Mouse (Mus musculus): ENCODE measurements around the gene Tbcb. TPM values are rescaled to one million over a fixed set of nuclear protein-coding genes. Genes with fewer than 3 reads are reported as not detected.

Tbcb gene
- polyA plus RNA-seq, 1 experiment from 2014 or later, result 151 TPM

DNA sequence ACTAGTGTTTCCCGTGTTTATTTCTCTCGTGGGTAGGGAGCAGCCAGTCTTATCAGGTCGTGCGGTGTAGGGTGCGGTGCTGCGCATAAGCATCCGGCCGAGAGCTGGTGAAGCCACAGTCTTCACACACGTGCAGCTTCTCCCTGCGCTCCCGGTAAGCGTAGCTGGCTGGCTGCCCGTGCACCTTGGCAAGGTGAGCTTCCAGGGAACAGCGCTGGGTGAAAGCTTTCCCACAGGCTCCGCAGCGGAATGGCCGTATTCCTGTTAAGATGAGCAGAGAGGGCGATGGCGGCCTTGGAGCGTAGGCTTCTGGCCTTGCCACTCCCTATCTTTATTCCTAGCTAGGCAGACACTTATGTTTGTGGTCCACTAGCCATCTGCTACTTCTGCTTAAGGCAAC lies 1.3 kb upstream of the Tbcb start:
- no peak for ATAC-seq (ENCODE audit: insufficient read depth, low FRiP score)
- Histone ChIP-seq H3K4me2 (ENCODE audit: low read depth, low read length) (peak overlapping the region; percentile 81), H3K27me3 (ENCODE audit: control insufficient read depth, insufficient read depth, low read length) (no peaks in the 10 kb centered on the region), H3K4me1 (ENCODE audit: control insufficient read depth, insufficient read depth, low read length) (peaks cover 14% of the 10 kb centered on the region), H3K27ac (ENCODE audit: low read length) (no peak overlapping the region), H3K4me3 (replicated peaks; ENCODE audit: low read length) (no peak overlapping the region), H3K9me3 (replicated peaks; ENCODE audit: control insufficient read depth, low read length) (no peaks in the 10 kb centered on the region), H3K36me3 (ENCODE audit: control insufficient read depth, insufficient read depth, low read length) (no peaks in the 10 kb centered on the region), H3K9ac (ENCODE audit: low read length) (no peak overlapping the region)
- WGBS, result 84% methylated on average over 20 of the region's 20 CpGs

DNA sequence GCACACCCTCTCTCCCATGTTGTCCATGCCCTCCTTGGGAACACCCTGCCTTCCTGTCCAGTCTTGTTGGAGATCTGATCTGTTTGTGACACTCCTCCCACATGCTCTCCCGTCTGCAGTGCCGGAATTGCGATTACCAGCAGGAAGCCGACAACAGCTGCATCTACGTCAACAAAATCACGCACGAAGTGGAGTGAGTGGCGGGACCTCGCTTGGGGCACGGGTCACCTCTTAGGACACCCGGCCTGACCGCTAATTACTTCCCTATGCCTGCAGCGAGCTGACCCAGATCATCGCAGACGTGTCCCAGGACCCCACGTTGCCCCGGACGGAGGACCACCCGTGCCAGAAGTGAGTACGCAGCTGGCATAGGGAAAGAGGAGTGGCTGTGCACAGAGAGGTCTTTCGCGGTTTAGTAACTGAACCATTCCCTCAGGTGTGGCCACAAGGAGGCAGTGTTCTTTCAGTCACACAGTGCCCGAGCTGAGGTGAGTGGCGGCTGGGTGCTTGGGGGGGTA lies 618 bp upstream of the Tbcb start:
- peak; percentile 9; the same call in 1 of the 2 replicates for ATAC-seq (ENCODE audit: insufficient read depth, low FRiP score)
- WGBS, result 3% methylated on average over 24 of the region's 24 CpGs
- H3K27ac ChIP-seq (ENCODE audit: low read length), result peak overlapping the region; percentile 97
- no peaks in the 10 kb centered on the region for H3K36me3 ChIP-seq (ENCODE audit: control insufficient read depth, insufficient read depth, low read length)
- peak overlapping the region; percentile 84 for H3K9ac ChIP-seq (ENCODE audit: low read length)
- H3K4me2 ChIP-seq (ENCODE audit: low read depth, low read length), result peak overlapping the region; percentile 81
- H3K4me3 ChIP-seq (replicated peaks; ENCODE audit: low read length), result peak overlapping the region; percentile 83
- no peaks in the 10 kb centered on the region for H3K9me3 ChIP-seq (replicated peaks; ENCODE audit: control insufficient read depth, low read length)
- H3K4me1 ChIP-seq (ENCODE audit: control insufficient read depth, insufficient read depth, low read length), result peaks cover 14% of the 10 kb centered on the region
- no peaks in the 10 kb centered on the region for H3K27me3 ChIP-seq (ENCODE audit: control insufficient read depth, insufficient read depth, low read length)

- Histone ChIP-seq H3K4me1 (ENCODE audit: control insufficient read depth, insufficient read depth, low read length) (peaks cover 14% of the 10 kb centered on the region), H3K27me3 (ENCODE audit: control insufficient read depth, insufficient read depth, low read length) (no peaks in the 10 kb centered on the region), H3K4me3 (replicated peaks; ENCODE audit: low read length) (peak overlapping the region; percentile 83), H3K36me3 (ENCODE audit: control insufficient read depth, insufficient read depth, low read length) (peaks cover 9% of the 10 kb centered on the region; the same call in 1 of the 2 replicates), H3K27ac (ENCODE audit: low read length) (no peak overlapping the region; the same call in 1 of the 2 replicates), H3K9ac (ENCODE audit: low read length) (peak overlapping the region; percentile 81), H3K9me3 (replicated peaks; ENCODE audit: control insufficient read depth, low read length) (no peaks in the 10 kb centered on the region), H3K4me2 (ENCODE audit: low read depth, low read length) (peak overlapping the region; percentile 82)
- ATAC-seq (ENCODE audit: insufficient read depth, low FRiP score), result no peak
- WGBS, result 0% methylated on average over 16 of the region's 16 CpGs
These were observed 774 bp downstream of the Tbcb start for GRCm38 (mm10) chr7:30231328-30231668.

DNA sequence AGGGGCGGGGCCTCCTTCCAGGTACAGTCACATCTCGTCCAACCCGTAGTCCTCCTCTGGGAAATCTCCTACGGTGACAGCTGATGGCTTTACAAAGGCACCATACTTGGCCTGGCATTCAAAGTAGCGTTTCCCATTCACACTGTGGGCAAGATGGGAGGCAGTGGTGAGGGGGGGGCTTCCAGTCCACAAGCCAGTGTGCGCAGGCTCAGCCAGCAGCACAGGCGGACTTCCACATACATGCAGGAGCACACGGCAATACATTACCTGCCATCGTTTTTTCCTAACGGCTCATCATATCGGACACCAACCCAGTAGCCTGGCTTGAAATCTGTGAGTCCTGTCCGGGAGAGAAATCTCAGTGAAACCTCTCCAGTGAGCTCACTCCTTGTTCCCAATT lies 7.9 kb downstream of the Tbcb start:
- Histone ChIP-seq H3K4me1 (ENCODE audit: control insufficient read depth, insufficient read depth, low read length) (0 out of 2 replicates have a peak, but pooled peaks cover 6% of the 10 kb centered on the region), H3K4me2 (ENCODE audit: low read depth, low read length) (no peak overlapping the region), H3K9me3 (replicated peaks; ENCODE audit: control insufficient read depth, low read length) (no peaks in the 10 kb centered on the region), H3K27ac (ENCODE audit: low read length) (no peak overlapping the region), H3K9ac (ENCODE audit: low read length) (no peak overlapping the region), H3K27me3 (ENCODE audit: control insufficient read depth, insufficient read depth, low read length) (no peaks in the 10 kb centered on the region), H3K4me3 (replicated peaks; ENCODE audit: low read length) (no peak overlapping the region), H3K36me3 (ENCODE audit: control insufficient read depth, insufficient read depth, low read length) (peaks cover 28% of the 10 kb centered on the region)
- WGBS, result 91% methylated on average over 12 of the region's 12 CpGs
- no peak for ATAC-seq (ENCODE audit: insufficient read depth, low FRiP score)

DNA sequence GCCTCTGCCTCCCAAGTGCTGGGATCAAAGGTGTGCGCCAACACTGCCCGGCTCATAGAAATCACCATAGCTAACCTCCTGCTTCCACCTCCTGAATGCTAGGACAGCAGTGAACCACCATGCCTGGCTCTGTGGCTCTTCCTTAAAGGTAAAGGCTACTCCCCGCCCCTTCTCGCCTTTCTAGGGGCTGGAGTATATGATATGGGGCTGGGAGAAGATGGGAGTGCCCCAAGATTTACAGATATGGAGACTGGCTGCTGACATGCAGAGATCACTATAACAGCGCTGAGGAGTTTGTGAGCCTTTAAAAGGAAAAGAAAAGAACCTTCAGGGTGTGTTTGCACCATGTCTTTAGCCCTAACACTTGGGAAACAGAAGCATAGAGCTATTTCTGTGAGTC lies 9.9 kb downstream of the Tbcb start:
- WGBS, result 85% methylated on average over 5 of the region's 5 CpGs

DNA sequence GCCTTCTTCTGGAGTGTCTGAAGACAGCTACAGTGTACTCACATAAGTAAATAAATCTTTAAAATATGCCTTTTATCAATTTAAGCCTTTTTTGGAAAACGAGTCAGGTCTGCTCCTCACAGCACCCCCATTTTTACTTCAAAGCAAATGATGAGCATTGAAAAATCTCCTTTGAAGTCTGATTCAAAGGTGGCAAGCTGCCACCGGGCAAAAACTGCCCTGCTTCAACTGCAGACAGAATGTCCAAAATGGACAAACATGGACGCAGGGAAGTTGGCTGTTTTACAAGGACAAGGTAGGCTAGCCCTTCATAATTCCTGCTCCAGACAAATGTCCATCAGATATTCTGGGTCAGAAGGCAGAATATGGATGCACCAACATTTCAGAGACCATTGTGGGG lies 10.6 kb downstream of the Tbcb start:
- no peak for ATAC-seq (ENCODE audit: insufficient read depth, low FRiP score)
- no peak overlapping the region for H3K9ac ChIP-seq (ENCODE audit: low read length)
- H3K36me3 ChIP-seq (ENCODE audit: control insufficient read depth, insufficient read depth, low read length), result peaks cover 21% of the 10 kb centered on the region
- 83% methylated on average over 3 of the region's 3 CpGs for WGBS
- H3K4me2 ChIP-seq (ENCODE audit: low read depth, low read length), result no peak overlapping the region
- H3K27ac ChIP-seq (ENCODE audit: low read length), result no peak overlapping the region
- 0 out of 2 replicates have a peak, but pooled peaks cover 6% of the 10 kb centered on the region for H3K4me1 ChIP-seq (ENCODE audit: control insufficient read depth, insufficient read depth, low read length)
- H3K27me3 ChIP-seq (ENCODE audit: control insufficient read depth, insufficient read depth, low read length), result no peaks in the 10 kb centered on the region
- H3K9me3 ChIP-seq (replicated peaks; ENCODE audit: control insufficient read depth, low read length), result no peaks in the 10 kb centered on the region
- no peak overlapping the region for H3K4me3 ChIP-seq (replicated peaks; ENCODE audit: low read length)

More for the DNA sequence above, 9.9 kb downstream of the Tbcb start:
- H3K4me3 ChIP-seq (replicated peaks; ENCODE audit: low read length), result no peak overlapping the region
- H3K27me3 ChIP-seq (ENCODE audit: control insufficient read depth, insufficient read depth, low read length), result no peaks in the 10 kb centered on the region
- ATAC-seq (ENCODE audit: insufficient read depth, low FRiP score), result no peak
- H3K9ac ChIP-seq (ENCODE audit: low read length), result no peak overlapping the region
- no peak overlapping the region for H3K27ac ChIP-seq (ENCODE audit: low read length)
- H3K4me1 ChIP-seq (ENCODE audit: control insufficient read depth, insufficient read depth, low read length), result 0 out of 2 replicates have a peak, but pooled peaks cover 6% of the 10 kb centered on the region
- H3K4me2 ChIP-seq (ENCODE audit: low read depth, low read length), result no peak overlapping the region
- no peaks in the 10 kb centered on the region for H3K9me3 ChIP-seq (replicated peaks; ENCODE audit: control insufficient read depth, low read length)
- peaks cover 27% of the 10 kb centered on the region for H3K36me3 ChIP-seq (ENCODE audit: control insufficient read depth, insufficient read depth, low read length)

DNA sequence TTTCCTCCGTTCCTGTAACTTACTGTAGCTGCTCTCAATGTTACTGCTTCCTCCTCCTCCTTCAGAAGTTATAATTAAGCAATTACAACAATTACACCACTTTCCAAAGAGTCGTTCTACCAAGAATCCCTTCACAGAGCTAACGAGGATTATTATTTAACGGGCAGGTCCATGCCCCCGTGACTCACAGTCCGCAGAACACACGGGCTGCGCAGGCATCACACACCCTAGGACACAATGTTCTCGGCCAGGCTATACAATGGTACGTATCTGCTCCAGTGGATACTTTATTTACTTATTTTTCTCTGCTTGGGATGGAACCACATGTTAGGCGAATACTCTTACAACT lies 12.1 kb downstream of the Tbcb start:
- peak overlapping the region; percentile 36; the same call in 1 of the 2 replicates for H3K27ac ChIP-seq (ENCODE audit: low read length)
- 0 out of 2 replicates have a peak, but pooled peaks have one; percentile 62 for ATAC-seq (ENCODE audit: insufficient read depth, low FRiP score)
- H3K4me1 ChIP-seq (ENCODE audit: control insufficient read depth, insufficient read depth, low read length), result 0 out of 2 replicates have a peak, but pooled peaks cover 6% of the 10 kb centered on the region
- no peaks in the 10 kb centered on the region for H3K9me3 ChIP-seq (replicated peaks; ENCODE audit: control insufficient read depth, low read length)
- peaks cover 11% of the 10 kb centered on the region for H3K36me3 ChIP-seq (ENCODE audit: control insufficient read depth, insufficient read depth, low read length)
- H3K4me2 ChIP-seq (ENCODE audit: low read depth, low read length), result peak overlapping the region; percentile 99
- 17% methylated on average over 11 of the region's 11 CpGs for WGBS
- H3K4me3 ChIP-seq (replicated peaks; ENCODE audit: low read length), result peak overlapping the region; percentile 57
- H3K9ac ChIP-seq (ENCODE audit: low read length), result peak overlapping the region; percentile 74
- no peaks in the 10 kb centered on the region for H3K27me3 ChIP-seq (ENCODE audit: control insufficient read depth, insufficient read depth, low read length)

- 3% methylated on average over 16 of the region's 16 CpGs for WGBS
- H3K9ac ChIP-seq (ENCODE audit: low read length), result peak overlapping the region; percentile 74
- peak overlapping the region; percentile 36; the same call in 1 of the 2 replicates for H3K27ac ChIP-seq (ENCODE audit: low read length)
- no peaks in the 10 kb centered on the region for H3K9me3 ChIP-seq (replicated peaks; ENCODE audit: control insufficient read depth, low read length)
- peak; percentile 67; the same call in 1 of the 2 replicates for ATAC-seq (ENCODE audit: insufficient read depth, low FRiP score)
- H3K4me2 ChIP-seq (ENCODE audit: low read depth, low read length), result peak overlapping the region; percentile 99
- H3K36me3 ChIP-seq (ENCODE audit: control insufficient read depth, insufficient read depth, low read length), result peaks cover 10% of the 10 kb centered on the region
- H3K27me3 ChIP-seq (ENCODE audit: control insufficient read depth, insufficient read depth, low read length), result no peaks in the 10 kb centered on the region
- 0 out of 2 replicates have a peak, but pooled peaks cover 6% of the 10 kb centered on the region for H3K4me1 ChIP-seq (ENCODE audit: control insufficient read depth, insufficient read depth, low read length)
- peak overlapping the region; percentile 57 for H3K4me3 ChIP-seq (replicated peaks; ENCODE audit: low read length)
These were observed 12.6 kb downstream of the Tbcb start for GRCm38 (mm10) chr7:30219293-30220007.

GRCm38 (mm10) chr7:30217277-30217676 lies 14.8 kb downstream of the Tbcb start:
- H3K9ac ChIP-seq (ENCODE audit: low read length), result no peak overlapping the region
- no peak overlapping the region for H3K4me2 ChIP-seq (ENCODE audit: low read depth, low read length)
- no peaks in the 10 kb centered on the region for H3K36me3 ChIP-seq (ENCODE audit: control insufficient read depth, insufficient read depth, low read length)
- H3K27ac ChIP-seq (ENCODE audit: low read length), result no peak overlapping the region
- no peaks in the 10 kb centered on the region for H3K27me3 ChIP-seq (ENCODE audit: control insufficient read depth, insufficient read depth, low read length)
- WGBS, result 73% methylated on average over 2 of the region's 2 CpGs
- H3K4me3 ChIP-seq (replicated peaks; ENCODE audit: low read length), result no peak overlapping the region
- H3K4me1 ChIP-seq (ENCODE audit: control insufficient read depth, insufficient read depth, low read length), result 0 out of 2 replicates have a peak, but pooled peaks cover 6% of the 10 kb centered on the region
- no peak for ATAC-seq (ENCODE audit: insufficient read depth, low FRiP score)
- no peaks in the 10 kb centered on the region for H3K9me3 ChIP-seq (replicated peaks; ENCODE audit: control insufficient read depth, low read length)
